Mouse (Mus musculus) forebrain, embryonic 11.5 days (tissue): ENCODE measurements around the gene Hspa1b. TPM values are rescaled to one million over a fixed set of nuclear protein-coding genes. Genes with fewer than 3 reads are reported as not detected.

ENCODE experiments used
- ATAC-seq: fragments of 200-750 bp; cut with Nextera tagmentation; replicated peaks from 2 replicates; pipeline ENCODE4 v1.8.0; 2017; ENCODE audit warnings: moderate TSS enrichment; ENCODE audit not compliant: low FRiP score
- DNase-seq: peaks from one replicate; pipeline ENCODE4 v3.0.0-alpha.2; 2017; ENCODE audit warnings: low spot score
- H3K27ac ChIP-seq: fragments of 300-500 bp; sonication (generic); 2 replicates; pipeline ENCODE4 v1.5.1; 2014; ENCODE audit warnings: low read depth, low read length
- H3K27me3 ChIP-seq: fragments of 300-500 bp; sonication (generic); 2 replicates; pipeline ENCODE4 v1.6.1; 2014; ENCODE audit warnings: mild to moderate bottlenecking, low read length, mixed read lengths; ENCODE audit not compliant: control insufficient read depth, insufficient read depth
- H3K36me3 ChIP-seq: fragments of 300-500 bp; sonication (generic); 2 replicates; pipeline ENCODE4 v1.6.1; 2014; ENCODE audit warnings: mild to moderate bottlenecking, low read length, moderate library complexity, mixed read lengths; ENCODE audit not compliant: control insufficient read depth, insufficient read depth
- H3K4me1 ChIP-seq: fragments of 300-500 bp; sonication (generic); replicated peaks from 2 replicates; pipeline ENCODE4 v1.6.1; 2014; ENCODE audit warnings: low read length, mixed read lengths; ENCODE audit not compliant: control insufficient read depth, insufficient read depth
- H3K4me2 ChIP-seq: fragments of 300-500 bp; sonication (generic); 2 replicates; pipeline ENCODE4 v1.6.1; 2014; ENCODE audit warnings: low read depth, mild to moderate bottlenecking, low read length, moderate library complexity, mixed read lengths; ENCODE audit not compliant: severe bottlenecking
- H3K4me3 ChIP-seq: fragments of 300-500 bp; sonication (generic); 2 replicates; pipeline ENCODE4 v1.5.1; 2014; ENCODE audit warnings: low read depth, low read length
- H3K9ac ChIP-seq: fragments of 300-500 bp; sonication (generic); 2 replicates; pipeline ENCODE4 v1.6.1; 2014; ENCODE audit warnings: low read length
- H3K9me3 ChIP-seq: fragments of 300-500 bp; sonication (generic); 2 replicates; pipeline ENCODE4 v1.6.1; 2016; ENCODE audit warnings: low read length, mixed read lengths; ENCODE audit not compliant: control insufficient read depth
- WGBS: fragments of 180-500 bp; shearing (Covaris S2); extraction: QIAGEN DNeasy Blood & Tissue Kit; methylation state at CpG from one replicate; pipeline ENCODE4 v1.1.7; 2014; 5-methylcytosine and 5-hydroxymethylcytosine counted together
- polyA plus RNA-seq: library from polyadenylated mRNA; unstranded; fragments of >200 nt; fragmentation: Nextera tagmentation; extraction: Ambion mirVana; gene quantifications from 2 replicates; pipeline ENCODE4 v1.2.1, GENCODE M21; 2014

The Hspa1b gene
- polyA plus RNA-seq, 1 experiment from 2014 or later, result not detected

- DNase-seq (no peak), ATAC-seq (no peak)
- WGBS, result 87% methylated on average over 9 of the region's 9 CpGs
Measured at GRCm38 (mm10) chr17:34917188-34917587, 41.9 kb downstream of the Hspa1b start.

DNA sequence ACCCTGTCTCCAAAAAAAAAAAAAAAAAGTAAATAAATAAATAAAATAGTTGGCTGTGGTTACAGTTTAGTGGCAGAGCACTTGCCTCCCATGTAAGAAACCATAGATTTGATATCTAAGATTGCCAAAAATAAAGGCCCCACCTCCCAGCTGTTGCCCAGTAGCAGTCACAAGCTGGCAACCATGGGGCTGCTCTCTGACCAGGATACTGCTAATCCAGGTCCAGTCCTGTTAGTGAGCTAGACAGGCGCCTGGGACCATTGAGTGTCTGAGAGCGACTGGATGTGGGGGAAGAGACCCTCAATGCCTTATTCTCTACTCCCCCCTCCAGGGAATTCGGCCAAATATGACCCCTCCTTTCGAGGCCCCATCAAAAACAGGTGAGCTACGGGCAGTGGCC lies 42.7 kb downstream of the Hspa1b start:
- Histone ChIP-seq H3K4me2 (no peak overlapping the region), H3K27ac (no peak overlapping the region), H3K4me1 (no peaks in the 10 kb centered on the region), H3K9me3 (no peaks in the 10 kb centered on the region), H3K4me3 (no peak overlapping the region), H3K9ac (no peak overlapping the region), H3K27me3 (no peaks in the 10 kb centered on the region), H3K36me3 (peaks cover 5% of the 10 kb centered on the region; the same call in 1 of the 2 replicates)
- DNase-seq (no peak), ATAC-seq (no peak)
- WGBS, result 88% methylated on average over 5 of the region's 5 CpGs

More at GRCm38 (mm10) chr17:34917188-34917587, 41.9 kb downstream of the Hspa1b start:
- peaks cover under 1% of the 10 kb centered on the region; the same call in 1 of the 2 replicates for H3K36me3 ChIP-seq
- H3K27me3 ChIP-seq, result no peaks in the 10 kb centered on the region
- H3K4me2 ChIP-seq, result no peak overlapping the region
- H3K4me1 ChIP-seq, result no peaks in the 10 kb centered on the region
- no peaks in the 10 kb centered on the region for H3K9me3 ChIP-seq
- no peak overlapping the region for H3K9ac ChIP-seq
- H3K27ac ChIP-seq, result no peak overlapping the region
- no peak overlapping the region for H3K4me3 ChIP-seq

GRCm38 (mm10) chr17:34915410-34915831 lies 43.6 kb downstream of the Hspa1b start:
- no peaks in the 10 kb centered on the region for H3K9me3 ChIP-seq
- no peaks in the 10 kb centered on the region for H3K27me3 ChIP-seq
- H3K27ac ChIP-seq, result no peak overlapping the region
- no peak overlapping the region for H3K4me2 ChIP-seq
- peak; percentile 68 for DNase-seq
- H3K9ac ChIP-seq, result no peak overlapping the region
- no peaks in the 10 kb centered on the region for H3K4me1 ChIP-seq
- H3K36me3 ChIP-seq, result peaks cover 11% of the 10 kb centered on the region
- WGBS, result 23% methylated on average over 11 of the region's 11 CpGs
- no peak for ATAC-seq
- H3K4me3 ChIP-seq, result no peak overlapping the region

DNA sequence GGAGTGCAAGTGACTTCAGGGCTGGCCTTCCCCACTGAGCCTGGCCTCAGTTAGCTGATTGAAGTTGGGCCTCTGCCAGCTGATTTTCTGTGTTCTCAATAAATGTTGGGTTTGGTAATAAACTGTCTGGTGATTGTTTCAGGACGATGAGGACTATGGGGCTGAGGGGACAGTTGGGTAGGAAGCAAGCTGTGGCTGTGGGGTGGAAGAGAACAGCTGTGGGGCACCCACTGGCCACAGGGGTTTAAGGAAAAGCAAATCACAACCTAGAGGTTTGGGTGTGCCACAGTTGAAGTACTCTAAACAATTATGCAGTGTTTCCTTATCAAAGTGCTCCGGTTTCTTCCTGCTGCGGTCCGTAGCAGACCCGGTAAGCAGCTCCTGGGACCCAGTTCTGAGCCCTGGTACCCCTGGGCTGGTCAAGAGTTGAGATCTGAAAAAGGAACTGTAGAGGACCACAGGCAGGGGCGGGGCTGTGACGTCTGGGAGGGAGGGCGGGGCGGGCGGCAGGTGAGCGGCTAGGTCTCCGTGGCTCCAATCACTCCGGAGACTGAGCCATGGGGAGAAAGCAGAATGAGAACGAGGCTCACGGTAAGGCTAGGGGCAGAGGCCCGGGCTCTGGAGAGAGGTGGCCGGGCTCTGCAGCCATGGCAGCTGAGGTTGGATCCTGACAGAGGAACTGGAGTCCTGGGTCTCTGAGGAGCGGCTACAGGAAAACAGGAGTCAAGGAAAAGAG lies 44.9 kb downstream of the Hspa1b start, which contains the start of gene Slc44a4:
Gene Slc44a4, plus strand, starts transcription at position 537 of the 736 bp plus-strand sequence.
- ATAC-seq (no peak), DNase-seq (no peak)
- H3K9ac ChIP-seq, result no peak within 1 kb of the TSS
- H3K4me2 ChIP-seq, result no peak within 1 kb of the TSS
- WGBS, result 38% methylated on average over 18 of the region's 18 CpGs
- no peak within 1 kb of the TSS for H3K4me3 ChIP-seq
- H3K27me3 ChIP-seq, result no peaks in the 10 kb centered on the region
- H3K4me1 ChIP-seq, result no peaks in the 10 kb centered on the region
- no peak within 1 kb of the TSS for H3K27ac ChIP-seq
- no peaks in the 10 kb centered on the region for H3K9me3 ChIP-seq
- H3K36me3 ChIP-seq, result peaks cover 11% of the 10 kb centered on the region

- peak; percentile 87 for DNase-seq
- no peak overlapping the region for H3K9ac ChIP-seq
- H3K9me3 ChIP-seq, result no peaks in the 10 kb centered on the region
- no peak overlapping the region for H3K4me3 ChIP-seq
- no peak overlapping the region for H3K4me2 ChIP-seq
- H3K36me3 ChIP-seq, result peaks cover 16% of the 10 kb centered on the region
- WGBS, result 53% methylated on average over 5 of the region's 5 CpGs
- ATAC-seq, result peak; percentile 45
- H3K27me3 ChIP-seq, result no peaks in the 10 kb centered on the region
- no peaks in the 10 kb centered on the region for H3K4me1 ChIP-seq
- H3K27ac ChIP-seq, result no peak overlapping the region
Measured at GRCm38 (mm10) chr17:34911945-34912351, 47.1 kb downstream of the Hspa1b start.

- Histone ChIP-seq H3K4me2 (no peak overlapping the region), H3K36me3 (peaks cover 23% of the 10 kb centered on the region), H3K9me3 (no peaks in the 10 kb centered on the region), H3K4me3 (no peak overlapping the region), H3K9ac (no peak overlapping the region), H3K4me1 (no peaks in the 10 kb centered on the region), H3K27ac (no peak overlapping the region), H3K27me3 (no peaks in the 10 kb centered on the region)
- ATAC-seq (no peak), DNase-seq (no peak)
- 94% methylated on average over 10 of the region's 10 CpGs for WGBS
Measured at GRCm38 (mm10) chr17:34910982-34911381, 48.1 kb downstream of the Hspa1b start.

Other genes with a start within 250 kb of the Hspa1b start
- gene C4b, start 215.4 kb downstream of the Hspa1b start, polyA plus RNA-seq, result 0.05 TPM in 1 of 2 replicates, not detected in the other
- gene Cyp21a1, start 154.7 kb downstream of the Hspa1b start, polyA plus RNA-seq, result not detected in 2 replicates
- gene Stk19, start 122.3 kb downstream of the Hspa1b start, polyA plus RNA-seq, result 26.3 and 28.3 TPM in 2 replicates
- gene Dxo, start 122.2 kb downstream of the Hspa1b start, polyA plus RNA-seq, result 78.5 and 84.9 TPM in 2 replicates
- gene Skiv2l, start 109.0 kb downstream of the Hspa1b start, polyA plus RNA-seq, result 53.1 and 55.1 TPM in 2 replicates
- 143 and 144 TPM in 2 replicates for gene Nelfe, start 108.8 kb downstream of the Hspa1b start, polyA plus RNA-seq
- 2.6 and 3.3 TPM in 2 replicates for gene Cfb, start 96.7 kb downstream of the Hspa1b start, polyA plus RNA-seq
- gene Zbtb12, start 79.8 kb downstream of the Hspa1b start, polyA plus RNA-seq, result 2.1 and 2.8 TPM in 2 replicates
- gene Gm20547, start 77.2 kb downstream of the Hspa1b start, polyA plus RNA-seq, result not detected in 2 replicates
- 1.1 and 1.7 TPM in 2 replicates for gene C2, start 61.0 kb downstream of the Hspa1b start, polyA plus RNA-seq
- gene Ehmt2, start 60.8 kb downstream of the Hspa1b start, polyA plus RNA-seq, result 90.4 and 96.8 TPM in 2 replicates
- not detected in 2 replicates for gene Slc44a4, start 44.8 kb downstream of the Hspa1b start, polyA plus RNA-seq
- 12.8 and 13.4 TPM in 2 replicates for gene Neu1, start 28.0 kb downstream of the Hspa1b start, polyA plus RNA-seq
- gene Gm20481, start 10.7 kb upstream of the Hspa1b start, polyA plus RNA-seq, result not detected in 2 replicates
- gene Hspa1a, start 12.9 kb upstream of the Hspa1b start, polyA plus RNA-seq, result 1.6 TPM in 2 replicates
- gene Hspa1l, start 13.5 kb upstream of the Hspa1b start, polyA plus RNA-seq, result 1.7 and 1.8 TPM in 2 replicates
- gene Lsm2, start 22.6 kb upstream of the Hspa1b start, polyA plus RNA-seq, result 288 and 292 TPM in 2 replicates
- 169 and 174 TPM in 2 replicates for gene Vars, start 41.7 kb upstream of the Hspa1b start, polyA plus RNA-seq
- 0.15 and 0.27 TPM in 2 replicates for gene Vwa7, start 57.3 kb upstream of the Hspa1b start, polyA plus RNA-seq
- gene Sapcd1, start 68.8 kb upstream of the Hspa1b start, polyA plus RNA-seq, result 4.0 and 4.1 TPM in 2 replicates
- 5.8 and 7.9 TPM in 2 replicates for gene Msh5, start 87.5 kb upstream of the Hspa1b start, polyA plus RNA-seq
- 67.7 and 74.5 TPM in 2 replicates for gene Clic1, start 90.7 kb upstream of the Hspa1b start, polyA plus RNA-seq
- 489 and 543 TPM in 2 replicates for gene Ddah2, start 99.8 kb upstream of the Hspa1b start, polyA plus RNA-seq
- 0.20 TPM in 1 of 2 replicates, not detected in the other for gene Ly6g6c, start 106.2 kb upstream of the Hspa1b start, polyA plus RNA-seq
- 1.3 and 1.6 TPM in 2 replicates for gene Mpig6b, start 106.9 kb upstream of the Hspa1b start, polyA plus RNA-seq
- 0.39 and 0.57 TPM in 2 replicates for gene Ly6g6e, start 117.7 kb upstream of the Hspa1b start, polyA plus RNA-seq
- gene Ly6g6d, start 118.8 kb upstream of the Hspa1b start, polyA plus RNA-seq, result 1.7 and 1.8 TPM in 2 replicates
- gene Ly6g6f, start 126.4 kb upstream of the Hspa1b start, polyA plus RNA-seq, result 0.72 and 0.88 TPM in 2 replicates
- 52.6 and 53.8 TPM in 2 replicates for gene Abhd16a, start 130.0 kb upstream of the Hspa1b start, polyA plus RNA-seq
- gene Ly6g5c, start 149.0 kb upstream of the Hspa1b start, polyA plus RNA-seq, result not detected in 2 replicates
- 1.4 and 1.9 TPM in 2 replicates for gene Ly6g5b, start 156.2 kb upstream of the Hspa1b start, polyA plus RNA-seq
- gene Gpank1, start 162.2 kb upstream of the Hspa1b start, polyA plus RNA-seq, result 29.5 and 33.7 TPM in 2 replicates
- 296 and 297 TPM in 2 replicates for gene Csnk2b, start 162.8 kb upstream of the Hspa1b start, polyA plus RNA-seq
- 8.6 and 8.7 TPM in 2 replicates for gene D17H6S53E, start 167.1 kb upstream of the Hspa1b start, polyA plus RNA-seq
- gene Apom, start 172.8 kb upstream of the Hspa1b start, polyA plus RNA-seq, result 0.64 and 0.88 TPM in 2 replicates
- 96.6 and 100 TPM in 2 replicates for gene Bag6, start 175.9 kb upstream of the Hspa1b start, polyA plus RNA-seq
- 277 and 281 TPM in 2 replicates for gene Prrc2a, start 205.7 kb upstream of the Hspa1b start, polyA plus RNA-seq
- 2.9 and 3.5 TPM in 2 replicates for gene Aif1, start 216.8 kb upstream of the Hspa1b start, polyA plus RNA-seq
- gene Lst1, start 229.2 kb upstream of the Hspa1b start, polyA plus RNA-seq, result 3.8 and 4.7 TPM in 2 replicates
- 0.17 and 0.41 TPM in 2 replicates for gene Ltb, start 235.2 kb upstream of the Hspa1b start, polyA plus RNA-seq
- not detected in 2 replicates for gene Tnf, start 242.8 kb upstream of the Hspa1b start, polyA plus RNA-seq
- not detected in 2 replicates for gene Lta, start 246.1 kb upstream of the Hspa1b start, polyA plus RNA-seq